Mouse (Mus musculus) kidney, embryonic 15.5 days (tissue): ENCODE measurements around the gene Lhfpl5. TPM values are rescaled to one million over a fixed set of nuclear protein-coding genes. Genes with fewer than 3 reads are reported as not detected.
"Not testable (repeated sequence)": the region's sequence is repeated elsewhere in the genome, so short reads cannot be mapped to it uniquely, and the experiment has no call there.

Experiments
- ATAC-seq: fragments of 200-750 bp; cut with Nextera tagmentation; replicated peaks from 2 replicates; pipeline ENCODE4 v1.8.0; 2017; ENCODE audit warnings: moderate TSS enrichment; ENCODE audit not compliant: low FRiP score
- H3K27ac ChIP-seq: fragments of 300-500 bp; sonication (generic); 2 replicates; pipeline ENCODE4 v1.5.1; 2015; ENCODE audit warnings: mild to moderate bottlenecking, inconsistent platforms
- H3K27me3 ChIP-seq: fragments of 300-500 bp; sonication (generic); 2 replicates; pipeline ENCODE4 v1.6.1; 2015; ENCODE audit warnings: inconsistent platforms
- H3K36me3 ChIP-seq: fragments of 300-500 bp; sonication (generic); 2 replicates; pipeline ENCODE4 v1.6.1; 2015; ENCODE audit warnings: inconsistent platforms
- H3K4me1 ChIP-seq: fragments of 300-500 bp; sonication (generic); 2 replicates; pipeline ENCODE4 v1.6.1; 2015; ENCODE audit warnings: inconsistent platforms
- H3K4me2 ChIP-seq: fragments of 300-500 bp; sonication (generic); 2 replicates; pipeline ENCODE4 v1.6.1; 2015; ENCODE audit warnings: moderate library complexity, mild to moderate bottlenecking, inconsistent platforms
- H3K4me3 ChIP-seq: fragments of 300-500 bp; sonication (generic); replicated peaks from 2 replicates; pipeline ENCODE4 v1.5.1; 2015; ENCODE audit warnings: mild to moderate bottlenecking, inconsistent platforms
- H3K9ac ChIP-seq: fragments of 300-500 bp; sonication (generic); 2 replicates; pipeline ENCODE4 v1.6.1; 2015; ENCODE audit warnings: mild to moderate bottlenecking, inconsistent platforms
- H3K9me3 ChIP-seq: fragments of 300-500 bp; sonication (generic); replicated peaks from 2 replicates; pipeline ENCODE4 v1.6.1; 2016; ENCODE audit warnings: inconsistent platforms
- WGBS: fragments of 180-500 bp; shearing (Covaris S2); methylation state at CpG from one replicate; pipeline ENCODE4 v1.1.7; 2015; ENCODE audit warnings: mixed read lengths; 5-methylcytosine and 5-hydroxymethylcytosine counted together
- polyA plus RNA-seq: library from polyadenylated mRNA; unstranded; fragments of >200 nt; fragmentation: Nextera tagmentation; extraction: Ambion mirVana; gene quantifications from 2 replicates; pipeline ENCODE4 v1.2.1, GENCODE M21; 2015

Gene Lhfpl5
- polyA plus RNA-seq, 1 experiment from 2014 or later = 0.91 TPM

DNA sequence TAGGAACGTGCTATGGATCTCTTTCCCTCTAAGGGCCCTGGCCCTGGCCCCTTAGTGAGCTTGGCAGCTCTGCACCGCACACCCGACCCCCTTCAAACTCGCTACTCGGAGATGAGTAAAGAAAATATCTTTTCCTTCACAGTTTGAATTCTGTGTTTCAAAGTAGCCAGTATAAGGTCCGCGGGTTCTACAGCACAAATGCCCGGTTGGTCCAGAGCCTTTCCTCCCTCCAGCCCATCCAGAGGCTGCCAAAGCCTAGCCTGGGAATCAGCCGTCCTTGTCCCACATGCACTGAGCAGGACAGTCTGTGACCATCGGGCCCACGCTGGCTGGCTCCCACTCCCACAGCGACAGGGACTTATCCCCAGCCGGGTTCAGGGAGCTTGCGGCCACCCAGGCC, 26.3 kb upstream of the Lhfpl5 start, which contains the start of gene Clpsl2:
Gene Clpsl2 (plus strand): TSS at position 301 of the 400 bp plus-strand sequence.
- H3K4me2 ChIP-seq = no peak within 1 kb of the TSS
- no peak within 1 kb of the TSS for H3K9ac ChIP-seq
- no peak for ATAC-seq
- 0 out of 2 replicates have a peak, but pooled peaks cover 3% of the 10 kb centered on the region for H3K4me1 ChIP-seq
- H3K27ac ChIP-seq = no peak within 1 kb of the TSS
- no peaks in the 10 kb centered on the region for H3K36me3 ChIP-seq
- H3K27me3 ChIP-seq = no peaks in the 10 kb centered on the region
- 82% methylated on average over 14 of the region's 14 CpGs for WGBS
- no peak within 1 kb of the TSS for H3K4me3 ChIP-seq
- H3K9me3 ChIP-seq = no peaks in the 10 kb centered on the region

DNA sequence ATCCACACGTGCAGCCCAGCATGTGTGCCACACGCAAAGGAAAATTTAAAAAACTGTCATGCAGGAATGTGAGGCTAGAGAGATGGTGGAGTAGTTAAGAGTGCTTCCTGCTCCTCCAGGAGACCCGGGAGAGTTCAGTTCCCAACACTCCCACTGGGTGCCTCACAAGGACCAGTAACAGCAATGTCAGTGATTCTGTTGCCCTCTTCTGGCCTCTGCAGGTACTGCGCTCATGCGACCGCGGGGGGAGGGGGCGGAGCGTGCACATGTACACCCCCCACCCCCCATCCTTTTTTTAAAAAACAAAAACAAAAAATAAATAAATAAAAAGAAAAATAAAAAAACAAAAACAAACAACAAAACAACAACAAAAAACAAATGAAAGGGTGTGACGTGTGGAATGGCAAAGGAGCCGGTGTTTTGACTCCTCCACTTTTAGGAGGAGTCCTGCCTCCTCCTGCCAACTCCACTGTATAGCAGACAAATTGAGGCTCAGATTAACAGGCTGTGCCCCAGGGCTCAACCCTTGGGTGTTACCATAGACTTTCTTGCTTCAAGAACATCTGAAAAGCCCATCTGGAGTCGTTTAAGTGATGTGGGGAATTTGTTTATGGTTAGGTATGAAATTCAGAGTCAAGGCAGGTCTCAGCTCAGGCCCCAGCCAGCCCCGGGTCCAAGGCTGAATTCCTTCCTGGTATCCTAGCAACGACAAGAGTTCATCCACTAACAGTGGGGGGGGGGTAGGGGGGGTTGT, 22.2 kb upstream of the Lhfpl5 start:
- H3K9ac ChIP-seq = no peak overlapping the region
- no peak overlapping the region for H3K4me2 ChIP-seq
- no peak overlapping the region for H3K4me3 ChIP-seq
- H3K9me3 ChIP-seq = no peaks in the 10 kb centered on the region
- 6% methylated on average over 14 of the region's 14 CpGs for WGBS
- no peak overlapping the region for H3K27ac ChIP-seq
- ATAC-seq = no peak
- 0 out of 2 replicates have a peak, but pooled peaks cover 5% of the 10 kb centered on the region for H3K4me1 ChIP-seq
- no peaks in the 10 kb centered on the region for H3K27me3 ChIP-seq
- H3K36me3 ChIP-seq = no peaks in the 10 kb centered on the region

DNA sequence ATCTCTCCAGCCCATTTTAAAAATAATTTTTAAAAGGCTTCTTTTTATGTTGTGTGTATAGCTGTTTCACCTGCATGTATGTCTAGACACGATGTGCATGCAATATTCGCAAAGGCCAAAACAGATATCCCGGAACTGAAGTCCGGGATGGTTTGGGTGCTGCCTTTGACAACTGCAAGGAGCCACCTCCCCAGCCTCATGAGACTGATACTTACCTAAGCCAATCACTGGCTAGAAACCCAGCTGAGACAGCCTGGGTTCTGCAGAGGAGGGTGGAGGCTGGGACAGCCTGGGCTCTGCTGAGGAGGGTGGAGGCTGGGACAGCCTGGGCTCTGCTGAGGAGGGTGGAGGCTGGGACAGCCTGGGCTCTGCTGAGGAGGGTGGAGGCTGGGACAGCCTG, 21.4 kb upstream of the Lhfpl5 start:
- not testable (repeated sequence) for ATAC-seq, H3K9me3 ChIP-seq, H3K9ac ChIP-seq, H3K4me1 ChIP-seq, H3K27ac ChIP-seq, H3K4me2 ChIP-seq, H3K36me3 ChIP-seq, H3K27me3 ChIP-seq, H3K4me3 ChIP-seq
- WGBS = 96% methylated on average over 4 of the region's 4 CpGs

DNA sequence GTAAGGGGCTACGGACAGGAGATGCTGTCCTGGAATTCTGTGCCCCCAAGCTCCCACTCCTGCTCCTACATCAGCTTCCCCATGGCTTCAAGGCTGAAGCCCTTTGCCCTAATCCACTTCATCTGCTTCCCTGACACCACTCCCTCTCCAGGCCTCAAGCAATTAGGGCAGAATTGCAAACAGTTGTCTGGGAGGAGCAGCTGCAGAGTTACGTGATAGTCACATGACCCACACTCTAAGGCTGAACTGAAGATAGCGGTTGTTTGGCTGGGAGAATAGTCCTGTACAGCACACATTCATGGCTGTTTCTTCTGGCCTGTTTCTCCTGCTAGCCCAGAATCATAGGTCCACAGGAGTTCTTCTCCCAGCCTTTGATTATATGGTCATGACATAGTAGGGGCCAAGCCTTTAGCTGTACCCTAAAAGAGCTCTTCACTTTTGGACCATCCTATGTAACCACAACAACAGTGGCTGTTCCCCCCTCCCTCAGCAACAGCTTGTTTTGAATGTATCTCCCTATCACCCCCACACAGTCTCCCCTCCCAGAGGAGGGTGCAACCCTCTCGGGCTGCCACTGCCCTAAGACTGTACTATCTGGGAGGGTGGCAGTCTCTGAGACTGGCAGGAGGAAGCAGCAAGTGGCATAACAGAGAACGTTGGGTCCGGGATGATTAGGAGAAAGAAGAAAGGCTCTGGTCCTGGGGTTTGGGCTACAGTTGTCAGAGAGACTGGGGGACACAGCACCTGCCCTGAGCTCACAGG, 18.6 kb upstream of the Lhfpl5 start:
- Histone ChIP-seq H3K4me1 (0 out of 2 replicates have a peak, but pooled peaks cover 7% of the 10 kb centered on the region), H3K27ac (no peak overlapping the region), H3K4me3 (no peak overlapping the region), H3K36me3 (no peaks in the 10 kb centered on the region), H3K9me3 (no peaks in the 10 kb centered on the region), H3K9ac (no peak overlapping the region), H3K4me2 (no peak overlapping the region), H3K27me3 (no peaks in the 10 kb centered on the region)
- ATAC-seq = no peak
- WGBS = 53% methylated on average over 6 of the region's 6 CpGs

DNA sequence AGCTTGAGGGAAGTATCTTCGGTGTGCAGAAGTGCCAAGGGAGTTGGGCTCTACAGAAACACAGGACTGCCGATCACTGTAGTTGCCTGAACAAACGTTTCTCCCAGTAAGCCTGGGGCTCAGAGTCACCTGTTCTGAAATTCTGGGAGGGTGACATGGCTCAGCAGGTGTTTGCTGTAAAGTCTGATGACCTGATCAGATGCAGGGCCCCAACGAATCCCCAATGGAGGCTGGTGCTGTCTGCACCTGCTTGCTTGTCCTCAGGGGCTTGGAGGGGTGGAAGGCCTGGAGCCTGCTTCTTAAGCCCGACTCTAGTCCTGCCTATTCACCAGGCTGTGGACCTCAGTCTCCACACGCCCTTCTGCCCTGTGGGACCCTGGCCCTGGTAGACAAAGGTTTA, 17.7 kb upstream of the Lhfpl5 start:
- Histone ChIP-seq H3K4me2 (no peak overlapping the region), H3K36me3 (no peaks in the 10 kb centered on the region), H3K27ac (no peak overlapping the region), H3K4me3 (no peak overlapping the region), H3K4me1 (0 out of 2 replicates have a peak, but pooled peaks cover 7% of the 10 kb centered on the region), H3K9me3 (no peaks in the 10 kb centered on the region), H3K27me3 (no peaks in the 10 kb centered on the region), H3K9ac (no peak overlapping the region)
- no peak for ATAC-seq
- 73% methylated on average over 6 of the region's 6 CpGs for WGBS

DNA sequence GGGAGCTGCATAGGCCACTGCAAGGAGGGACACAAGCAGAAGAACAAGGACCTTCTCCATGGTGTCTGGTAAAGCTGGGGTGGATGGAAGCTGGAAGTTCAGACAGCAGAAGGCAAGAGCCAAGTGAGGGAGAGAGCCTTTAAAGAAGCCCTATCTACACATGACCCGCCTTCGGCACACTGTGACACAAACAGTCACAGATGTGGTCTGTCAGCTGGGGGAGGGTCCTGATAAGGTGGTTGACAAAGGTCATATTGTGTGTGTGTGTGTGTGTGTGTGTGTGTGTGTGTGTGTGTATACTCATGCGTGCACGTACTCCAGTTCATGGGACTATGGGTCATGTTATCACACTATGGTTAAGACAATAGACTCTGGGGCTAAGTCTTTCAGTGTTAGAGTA, 14.8 kb upstream of the Lhfpl5 start, which contains the start of gene Clps:
Gene Clps (minus strand): TSS at position 169 of the 400 bp plus-strand sequence.
- Histone ChIP-seq H3K4me2 (no peak within 1 kb of the TSS), H3K9ac (no peak within 1 kb of the TSS), H3K9me3 (no peaks in the 10 kb centered on the region), H3K4me1 (0 out of 2 replicates have a peak, but pooled peaks cover 4% of the 10 kb centered on the region), H3K4me3 (no peak within 1 kb of the TSS), H3K27me3 (no peaks in the 10 kb centered on the region), H3K36me3 (no peaks in the 10 kb centered on the region), H3K27ac (no peak within 1 kb of the TSS)
- ATAC-seq = no peak
- 83% methylated on average over 4 of the region's 4 CpGs for WGBS

DNA sequence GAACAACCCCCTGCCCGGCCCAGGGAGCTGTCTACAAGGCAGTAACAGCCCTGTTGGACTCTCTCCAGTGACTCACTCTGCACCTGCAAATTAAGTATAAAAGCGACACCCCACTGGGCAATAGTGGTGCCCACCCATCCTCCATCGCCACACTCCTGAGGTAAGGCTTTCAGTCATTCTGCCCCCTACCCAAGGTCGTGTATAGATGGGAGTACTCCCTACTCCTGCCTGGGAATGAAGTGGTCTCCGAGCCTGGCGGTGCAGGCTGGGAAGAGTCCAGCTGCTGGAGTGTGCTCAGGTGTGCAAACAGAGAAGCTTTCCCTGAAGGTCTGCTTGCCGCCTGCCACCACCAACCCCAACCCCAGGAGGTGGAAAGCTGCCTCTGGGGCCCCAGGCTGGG, 13.8 kb upstream of the Lhfpl5 start:
- 59% methylated on average over 7 of the region's 7 CpGs for WGBS
- no peaks in the 10 kb centered on the region for H3K9me3 ChIP-seq
- H3K27ac ChIP-seq = no peak overlapping the region
- no peaks in the 10 kb centered on the region for H3K36me3 ChIP-seq
- H3K4me1 ChIP-seq = 0 out of 2 replicates have a peak, but pooled peaks cover 2% of the 10 kb centered on the region
- H3K4me3 ChIP-seq = no peak overlapping the region
- H3K9ac ChIP-seq = no peak overlapping the region
- H3K4me2 ChIP-seq = no peak overlapping the region
- no peaks in the 10 kb centered on the region for H3K27me3 ChIP-seq
- no peak for ATAC-seq

DNA sequence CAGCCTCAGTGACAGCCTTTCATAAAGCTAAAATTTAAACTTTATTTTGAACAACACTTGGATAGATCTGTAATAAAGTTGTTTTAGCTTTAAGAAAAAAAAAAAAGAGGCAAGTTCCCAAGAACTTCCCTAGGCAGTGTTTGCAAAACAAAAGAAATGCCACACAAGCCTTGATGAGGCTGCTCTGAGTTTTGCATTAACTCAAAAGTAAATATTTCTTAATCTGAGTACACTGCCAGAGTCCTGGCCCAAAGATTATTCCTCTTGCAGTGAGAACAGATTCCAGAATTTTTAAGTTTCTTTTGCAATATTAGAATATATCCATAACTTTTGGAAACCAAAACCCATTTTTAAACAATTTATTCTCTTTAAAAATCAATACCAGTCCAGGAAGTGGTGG, 10.3 kb upstream of the Lhfpl5 start:
- Histone ChIP-seq H3K4me3 (no peak overlapping the region), H3K9ac (no peak overlapping the region), H3K4me1 (0 out of 2 replicates have a peak, but pooled peaks cover 2% of the 10 kb centered on the region), H3K36me3 (no peaks in the 10 kb centered on the region), H3K4me2 (no peak overlapping the region), H3K27me3 (no peaks in the 10 kb centered on the region), H3K27ac (no peak overlapping the region), H3K9me3 (no peaks in the 10 kb centered on the region)
- no peak for ATAC-seq

DNA sequence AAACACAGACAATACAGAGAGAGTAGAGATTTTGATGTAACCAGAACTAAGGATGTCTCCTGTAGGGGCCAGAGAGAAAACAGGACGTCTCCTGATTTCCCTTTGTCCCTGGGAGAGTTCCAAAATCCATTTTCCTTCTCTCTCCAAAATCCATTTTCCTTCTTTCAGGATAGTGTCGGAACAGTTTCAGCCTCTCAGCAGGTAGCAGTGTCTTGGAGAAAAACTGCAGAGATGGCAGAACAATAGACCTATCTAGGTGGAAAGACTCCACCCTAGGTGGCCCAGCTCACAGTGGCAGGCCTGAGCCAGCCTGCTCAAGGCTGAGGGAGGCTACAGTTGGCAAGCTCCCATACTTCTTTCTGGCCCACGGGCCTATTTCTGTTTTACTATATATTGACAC, 7.9 kb upstream of the Lhfpl5 start:
- Histone ChIP-seq H3K4me1 (no peaks in the 10 kb centered on the region), H3K27ac (no peak overlapping the region), H3K36me3 (no peaks in the 10 kb centered on the region), H3K4me2 (no peak overlapping the region), H3K9ac (no peak overlapping the region), H3K9me3 (no peaks in the 10 kb centered on the region), H3K4me3 (no peak overlapping the region), H3K27me3 (no peaks in the 10 kb centered on the region)
- WGBS = 61% methylated on average over 3 of the region's 3 CpGs
- no peak for ATAC-seq

DNA sequence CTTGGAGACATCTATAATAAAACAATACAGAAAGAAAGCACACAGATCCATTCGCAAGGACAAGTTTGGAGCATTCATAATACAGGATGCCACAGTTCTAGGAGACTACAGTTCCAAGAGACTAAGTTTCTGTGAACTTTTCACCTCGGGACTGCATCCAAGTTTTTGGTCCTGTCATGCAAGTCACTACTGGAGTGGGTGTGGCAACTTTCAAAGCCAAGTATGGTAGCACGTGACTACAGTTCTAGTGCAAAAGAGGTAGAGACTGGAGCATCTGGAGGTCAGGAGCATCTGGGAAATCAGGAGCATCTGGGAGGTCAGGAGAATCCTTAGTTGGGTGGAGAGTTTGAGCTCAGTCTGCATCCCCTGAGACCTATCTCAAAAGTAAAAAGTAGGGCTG, 3.6 kb upstream of the Lhfpl5 start:
- Histone ChIP-seq H3K36me3 (no peaks in the 10 kb centered on the region), H3K4me2 (no peak overlapping the region), H3K9ac (no peak overlapping the region), H3K27ac (no peak overlapping the region), H3K9me3 (no peaks in the 10 kb centered on the region), H3K27me3 (no peaks in the 10 kb centered on the region), H3K4me3 (no peak overlapping the region), H3K4me1 (peaks cover 11% of the 10 kb centered on the region)
- 74% methylated on average over 3 of the region's 3 CpGs for WGBS
- no peak for ATAC-seq

DNA sequence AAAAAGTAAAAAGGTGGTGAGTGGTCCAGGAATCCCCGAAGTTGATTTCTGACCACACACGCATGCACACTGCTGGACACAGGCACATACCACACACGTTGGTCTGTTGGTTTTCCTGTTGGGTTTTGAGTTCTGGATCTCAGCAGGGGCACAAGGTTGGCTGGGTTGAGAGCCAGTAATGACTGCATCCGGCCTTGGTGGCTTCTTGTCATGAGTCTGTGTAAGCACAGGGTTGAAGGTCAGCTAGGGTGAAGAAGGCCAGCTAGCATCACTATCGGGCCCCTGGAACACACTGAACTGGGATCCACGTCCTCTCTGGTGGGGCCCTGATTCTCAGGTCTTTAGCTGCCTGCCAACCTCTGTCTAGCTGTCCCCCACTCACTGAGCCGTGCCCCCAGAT, 2.9 kb upstream of the Lhfpl5 start:
- Histone ChIP-seq H3K27ac (no peak overlapping the region), H3K4me2 (no peak overlapping the region), H3K4me1 (peaks cover 11% of the 10 kb centered on the region), H3K4me3 (no peak overlapping the region), H3K9ac (no peak overlapping the region), H3K36me3 (no peaks in the 10 kb centered on the region), H3K9me3 (no peaks in the 10 kb centered on the region), H3K27me3 (no peaks in the 10 kb centered on the region)
- WGBS = 79% methylated on average over 7 of the region's 7 CpGs
- no peak for ATAC-seq

DNA sequence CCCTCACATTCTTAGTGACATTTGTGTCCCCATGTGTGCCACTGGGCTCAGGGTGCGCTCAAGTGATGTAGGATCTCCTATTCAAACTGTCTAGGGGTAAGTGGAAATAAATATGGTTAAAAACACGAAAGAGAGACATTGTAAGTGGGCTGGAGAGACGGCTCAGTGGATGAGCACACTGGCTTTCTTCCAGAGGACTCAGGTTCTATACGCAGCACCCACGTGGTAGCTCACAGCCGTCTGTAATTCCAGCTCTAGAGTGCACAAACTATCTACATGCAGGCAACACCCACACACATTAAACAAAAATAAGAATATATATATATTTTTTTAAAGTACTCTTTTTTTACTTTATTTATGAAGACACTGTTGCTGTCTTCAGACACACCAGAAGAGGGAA, 2.5 kb upstream of the Lhfpl5 start:
- no peak overlapping the region for H3K27ac ChIP-seq
- no peak overlapping the region for H3K4me2 ChIP-seq

More for the DNA sequence above, 2.5 kb upstream of the Lhfpl5 start:
- WGBS = 78% methylated on average over 6 of the region's 6 CpGs
- H3K36me3 ChIP-seq = no peaks in the 10 kb centered on the region
- no peaks in the 10 kb centered on the region for H3K9me3 ChIP-seq
- no peak for ATAC-seq
- H3K27me3 ChIP-seq = no peaks in the 10 kb centered on the region
- peaks cover 11% of the 10 kb centered on the region for H3K4me1 ChIP-seq
- no peak overlapping the region for H3K4me3 ChIP-seq
- H3K9ac ChIP-seq = no peak overlapping the region
